Mouse (Mus musculus) ovary, postnatal 36 days (tissue): ENCODE measurements around the gene 1110017D15Rik.
"Not testable (repeated sequence)": the region's sequence is repeated elsewhere in the genome, so short reads cannot be mapped to it uniquely, and the experiment has no call there.

Experiments
- DNase-seq: peaks from one replicate; pipeline ENCODE4 v3.0.0; 2022; ENCODE audit warnings: low spot score, mixed read lengths

The 1110017D15Rik gene

GRCm38 (mm10) chr4:41479456-41479804 is 37.7 kb downstream of the 1110017D15Rik start:
- DNase-seq = no peak

GRCm38 (mm10) chr4:41478751-41479455 is 38.2 kb downstream of the 1110017D15Rik start:
- no peak for DNase-seq

GRCm38 (mm10) chr4:41477648-41478160 is 39.4 kb downstream of the 1110017D15Rik start:
- DNase-seq = no peak

GRCm38 (mm10) chr4:41471384-41471689 is 45.8 kb downstream of the 1110017D15Rik start:
- no peak for DNase-seq

- DNase-seq = no peak
Observed at GRCm38 (mm10) chr4:41470684-41471383, 46.3 kb downstream of the 1110017D15Rik start.

GRCm38 (mm10) chr4:41470051-41470683 is 47.0 kb downstream of the 1110017D15Rik start:
- DNase-seq = no peak

GRCm38 (mm10) chr4:41469199-41469598 is 47.9 kb downstream of the 1110017D15Rik start:
- no peak for DNase-seq

- DNase-seq = peak; percentile 47
Observed at GRCm38 (mm10) chr4:41468396-41469080, 48.6 kb downstream of the 1110017D15Rik start.

GRCm38 (mm10) chr4:41465287-41465665 is 51.9 kb downstream of the 1110017D15Rik start:
- DNase-seq = no peak

- DNase-seq = peak; percentile 95
Observed at GRCm38 (mm10) chr4:41464345-41465286, 52.5 kb downstream of the 1110017D15Rik start, which contains the start of the genes Kif24 and Nudt2. Gene Kif24, minus strand, starts transcription at chr4:41464887. Gene Nudt2, plus strand, starts transcription at chr4:41465151.

- not testable (repeated sequence) for DNase-seq
Observed at GRCm38 (mm10) chr4:41463051-41463738, 53.9 kb downstream of the 1110017D15Rik start.

- DNase-seq = no peak
Observed at GRCm38 (mm10) chr4:41460690-41461089, 56.4 kb downstream of the 1110017D15Rik start.
